Mouse (Mus musculus): ENCODE data around the gene Runx1.

Runx1 gene

DNA sequence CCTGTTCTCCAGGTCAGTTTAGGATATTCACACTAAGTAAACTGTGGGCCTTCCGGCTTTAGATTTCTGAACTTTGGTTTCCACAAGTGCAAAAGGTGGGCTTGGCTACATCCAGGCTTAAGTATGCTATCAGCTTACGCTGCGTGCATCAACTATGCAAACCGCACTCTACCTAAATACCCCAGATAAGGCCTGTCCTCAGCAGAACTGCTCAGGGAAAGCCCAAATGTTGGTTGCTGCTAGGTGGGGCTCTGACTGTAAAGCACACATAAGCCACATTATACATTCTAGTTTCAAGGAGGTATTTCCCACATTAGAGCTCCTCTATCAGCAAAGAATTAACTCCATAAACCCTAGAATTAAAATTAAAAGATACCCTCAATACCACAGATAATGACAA, 33.0 kb downstream of the Runx1 start:
- DNase-seq = no peak

DNA sequence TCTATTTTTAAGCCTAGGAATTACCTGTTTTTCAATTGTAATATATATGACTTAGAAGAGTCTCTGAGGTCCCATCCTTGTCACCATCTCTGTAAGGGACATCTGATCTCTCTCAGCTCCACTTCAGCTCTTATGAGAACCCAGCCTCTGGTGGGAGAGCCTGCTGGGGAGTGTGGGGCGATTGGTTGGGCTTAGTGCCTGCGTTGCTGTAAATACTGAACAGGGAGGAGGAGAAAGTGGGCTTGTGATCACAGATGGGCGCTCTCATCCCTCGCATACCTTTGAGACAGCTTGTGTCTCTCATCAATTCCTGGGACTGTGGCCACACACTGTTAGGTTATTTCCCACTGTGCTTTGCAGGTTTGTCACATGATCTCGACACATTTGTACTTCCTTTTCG, 35.3 kb downstream of the Runx1 start:
- no peak for DNase-seq

DNA sequence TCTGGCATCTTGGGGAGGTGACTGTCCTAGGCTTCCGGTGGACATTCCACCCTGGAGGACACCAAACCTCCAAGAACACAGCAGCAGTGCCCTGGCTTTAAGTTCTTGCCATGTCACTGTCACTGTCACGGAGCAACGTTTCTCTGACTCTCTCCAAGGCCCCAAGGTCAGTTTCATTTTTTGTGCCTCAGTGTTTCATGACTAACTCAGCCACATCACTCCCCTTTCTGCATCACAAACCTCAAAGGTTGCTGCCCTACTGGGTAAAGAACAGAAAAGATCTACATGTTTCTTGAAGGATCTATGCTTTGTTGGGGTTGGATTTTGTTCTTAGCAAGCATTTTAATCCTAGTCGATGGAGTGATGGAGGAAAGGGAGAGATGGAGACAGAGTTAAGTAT, 36.1 kb downstream of the Runx1 start:
- no peak for DNase-seq

DNA sequence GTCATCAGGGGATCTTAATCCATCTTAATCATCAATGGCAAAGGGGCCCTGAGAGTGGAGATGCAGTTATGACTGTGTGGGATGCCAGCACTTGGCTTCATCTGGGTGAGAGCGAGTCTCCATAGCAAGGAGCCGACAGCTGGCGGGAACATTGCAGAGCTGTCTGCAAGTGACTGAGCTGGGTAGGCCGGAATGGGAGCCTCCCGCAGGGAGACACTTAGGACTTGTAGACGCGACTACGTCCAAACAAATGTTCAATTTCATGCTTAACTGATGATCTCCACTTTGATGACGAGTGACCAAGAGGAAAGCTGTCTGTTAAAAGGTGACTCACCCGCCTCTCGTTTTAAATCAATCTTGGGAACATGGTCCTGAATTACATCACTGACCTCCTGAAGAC, 37.5 kb downstream of the Runx1 start:
- DNase-seq = no peak

DNA sequence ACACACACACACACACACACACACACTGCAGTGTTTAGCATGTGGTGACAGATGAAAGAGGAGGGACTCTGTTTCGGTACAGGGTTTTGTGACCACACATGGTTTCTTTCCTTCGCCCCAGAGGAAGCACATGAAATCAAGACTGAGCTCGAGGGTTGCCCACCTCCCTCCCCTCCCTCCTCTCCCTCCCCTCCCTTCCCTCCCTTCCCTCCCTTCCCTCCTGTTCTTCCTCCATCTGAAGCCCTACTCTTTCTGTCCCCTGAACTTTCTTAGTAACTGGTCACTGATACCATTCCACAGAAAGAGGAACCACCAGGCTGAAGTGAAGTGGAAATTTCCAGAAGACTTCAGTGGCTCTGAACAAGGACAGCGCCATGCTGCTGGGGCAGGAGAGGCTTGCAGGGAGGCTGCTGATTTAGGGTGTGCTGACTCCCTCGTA, 39.0 kb downstream of the Runx1 start:
- DNase-seq = no peak

DNA sequence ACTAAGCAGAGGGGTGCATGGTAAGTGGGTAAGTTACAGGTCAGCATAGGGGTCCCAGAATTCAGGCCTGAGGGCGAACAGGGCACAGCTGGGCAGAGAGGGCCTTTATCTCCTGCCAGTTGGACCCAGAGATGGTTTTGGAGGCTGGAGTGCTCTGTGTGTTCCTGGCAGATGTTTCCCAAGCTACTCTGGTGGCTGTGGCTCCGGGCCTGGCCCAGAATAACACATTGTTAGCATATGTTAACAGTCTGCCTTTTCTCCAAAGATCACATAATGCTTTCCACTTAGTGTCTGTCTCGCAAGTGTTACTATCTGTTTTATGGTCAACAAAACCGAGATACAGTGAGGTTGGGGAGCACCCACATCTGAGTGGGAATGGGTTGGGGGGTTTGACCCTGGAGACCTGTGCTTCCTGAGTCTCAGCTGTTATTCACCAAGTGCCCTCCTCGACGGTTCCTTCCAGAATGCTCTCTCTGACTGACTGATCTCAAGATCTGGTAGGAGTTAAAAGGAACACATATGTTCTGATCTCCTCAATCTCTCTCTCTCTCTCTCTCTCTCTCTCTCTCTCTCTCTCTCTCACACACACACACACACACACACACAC, 39.6 kb downstream of the Runx1 start:
- no peak for DNase-seq

DNA sequence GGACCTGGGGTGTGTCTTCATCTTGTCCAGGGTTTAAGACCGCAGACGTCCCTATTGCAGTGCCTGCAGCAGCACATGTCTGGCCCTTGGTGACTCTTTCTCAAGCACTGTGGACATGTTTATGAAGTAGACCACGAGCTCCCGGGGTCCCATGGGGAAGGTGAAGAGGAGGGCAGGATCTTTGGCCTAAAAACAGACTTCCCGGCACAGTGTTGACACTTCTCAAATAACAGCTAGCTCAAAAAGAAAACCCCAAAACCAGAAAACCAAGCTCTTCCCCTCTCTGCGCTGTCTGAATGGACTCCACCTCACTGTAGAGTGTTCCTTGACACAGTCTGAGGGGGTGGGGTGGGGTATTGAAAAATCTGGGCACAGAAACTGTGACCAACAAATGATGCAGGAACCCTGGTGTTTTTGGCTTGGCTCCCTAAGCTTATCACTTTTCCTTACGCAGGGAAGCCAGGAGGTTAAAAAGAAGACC, 42.3 kb downstream of the Runx1 start:
- DNase-seq = no peak

DNA sequence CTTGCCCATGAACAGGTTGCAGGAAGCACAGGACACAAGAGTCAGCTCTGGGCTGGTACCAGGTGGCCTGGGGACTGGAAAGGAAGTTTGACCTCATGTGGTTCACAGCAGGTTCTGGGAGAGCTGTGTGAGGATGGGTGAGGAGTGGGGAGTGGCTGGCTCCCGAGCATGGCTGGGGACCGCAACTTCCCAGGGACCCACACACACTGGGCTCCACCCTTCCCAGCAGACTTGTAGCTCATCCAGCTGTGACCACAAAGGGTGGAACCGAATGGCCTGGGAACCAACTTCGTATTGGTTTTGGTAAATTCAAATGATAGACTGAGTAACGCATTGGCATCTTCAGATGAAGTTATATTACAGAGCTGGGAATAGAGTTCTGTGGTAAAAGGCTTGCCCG, 43.5 kb downstream of the Runx1 start:
- no peak for DNase-seq

DNA sequence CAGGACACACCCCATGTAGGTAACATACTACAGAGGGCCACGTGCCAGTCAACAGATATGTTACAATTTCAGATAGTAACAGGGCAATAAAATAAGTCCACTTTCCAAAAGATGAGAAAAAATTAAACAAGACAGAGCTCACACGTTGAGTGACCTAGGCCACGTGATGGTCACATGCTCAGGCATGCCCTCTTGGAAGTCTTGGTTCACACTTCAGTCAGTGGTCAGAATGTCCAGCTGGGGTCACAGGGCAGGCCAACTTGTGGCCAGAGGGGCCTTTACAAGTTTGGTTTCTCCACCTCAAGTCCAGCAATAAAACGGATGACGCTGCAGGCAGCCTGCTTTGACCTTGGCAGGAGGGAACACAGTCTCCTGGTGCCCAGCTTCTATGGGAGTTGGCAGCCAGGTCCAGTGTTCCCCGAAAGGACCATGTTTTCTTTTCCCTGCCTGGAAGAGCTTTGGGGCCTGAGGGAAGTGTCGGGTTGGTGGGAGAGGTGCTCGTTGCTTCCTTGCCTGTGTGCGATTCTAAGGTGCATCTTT, 46.0 kb downstream of the Runx1 start:
- DNase-seq = peak; percentile 9

DNA sequence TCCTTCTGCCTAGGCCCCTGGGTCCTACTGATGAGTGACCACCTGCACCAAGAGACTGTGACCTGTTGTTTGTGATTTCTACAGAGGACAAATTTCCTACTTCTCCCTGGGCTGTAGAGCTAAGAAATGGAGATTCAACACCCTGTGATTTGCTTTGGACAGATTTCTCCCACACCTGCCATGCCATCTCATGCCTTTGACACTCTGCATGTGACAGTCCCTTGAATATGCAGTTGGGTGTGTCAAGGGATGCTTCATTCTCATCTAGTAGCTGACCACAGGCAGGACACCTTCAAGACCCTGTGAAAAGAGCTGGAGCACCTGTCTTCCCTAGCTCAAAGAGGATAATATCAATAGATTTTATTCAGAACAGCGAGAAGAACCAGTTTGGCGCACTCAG, 46.8 kb downstream of the Runx1 start:
- no peak for DNase-seq

DNA sequence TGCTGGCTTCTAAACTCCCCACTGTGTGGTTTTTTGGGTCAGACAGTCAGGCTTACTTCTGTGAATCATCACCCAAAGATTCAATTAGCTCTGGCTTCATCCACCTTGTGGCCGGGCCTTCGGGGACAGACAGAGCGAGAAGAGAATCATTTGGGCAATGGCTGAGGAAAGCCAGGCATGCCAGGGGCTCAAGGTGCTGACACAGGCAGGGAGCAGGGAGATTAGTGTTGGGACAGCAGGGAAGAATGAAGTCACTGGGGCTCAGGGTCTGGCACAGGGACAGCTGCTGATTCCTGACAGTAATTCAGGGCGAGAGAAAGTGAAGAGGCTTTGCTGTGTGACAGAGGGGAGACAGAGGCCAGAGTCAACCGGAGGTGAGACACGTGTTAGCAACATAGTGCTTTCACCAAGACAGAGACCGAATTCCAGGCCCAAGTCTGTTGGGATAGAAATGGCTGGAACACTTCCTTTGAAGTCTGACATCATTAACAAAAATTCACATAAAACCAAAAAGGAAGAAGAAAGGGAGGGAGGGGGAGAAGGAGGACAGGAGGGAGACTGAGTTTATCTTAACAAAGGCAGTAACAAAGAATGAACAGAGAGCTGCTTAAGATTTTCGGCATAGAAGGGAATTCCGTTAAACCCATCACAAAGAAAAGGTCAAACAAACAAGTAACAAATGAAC, 47.7 kb downstream of the Runx1 start:
- no peak for DNase-seq

DNA sequence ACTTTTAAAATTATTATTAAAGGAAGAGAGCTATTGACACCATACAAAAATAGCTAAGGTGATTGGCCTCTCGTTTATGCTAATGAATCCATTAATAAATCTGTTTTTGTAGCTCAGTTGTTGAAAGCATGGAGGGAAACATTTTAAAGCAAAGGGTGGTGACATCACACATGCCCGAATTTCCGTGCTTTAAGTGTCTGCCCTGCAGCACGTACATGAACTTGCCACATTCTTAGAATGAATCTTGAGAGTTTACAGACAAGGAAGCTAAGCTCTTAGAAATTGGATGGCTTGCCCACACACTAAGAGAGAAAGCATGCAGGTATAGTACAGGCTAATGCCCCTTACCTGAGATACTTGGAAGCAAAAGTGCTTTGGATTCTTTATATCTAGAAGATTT, 58.1 kb downstream of the Runx1 start:
- no peak for DNase-seq

DNA sequence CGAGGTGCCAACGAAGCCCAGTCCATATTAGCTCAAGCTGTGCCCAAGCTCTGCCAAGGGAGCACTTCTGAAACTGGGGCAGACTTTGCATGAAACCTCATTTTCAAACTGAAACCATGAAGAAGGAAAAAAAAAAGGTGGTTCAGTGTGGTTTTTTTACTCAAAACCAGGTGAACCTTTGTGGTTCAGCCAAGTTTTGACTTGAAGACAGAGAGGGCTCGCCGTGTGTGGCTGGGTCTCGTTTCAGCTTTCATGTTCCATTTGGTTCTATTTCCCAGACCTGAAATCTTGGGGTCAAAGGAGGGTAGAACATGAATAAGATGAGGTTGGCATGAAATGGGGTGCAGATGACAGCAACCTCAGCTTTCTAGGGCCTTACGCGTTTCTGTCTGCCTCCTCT, 58.5 kb downstream of the Runx1 start:
- DNase-seq = no peak

DNA sequence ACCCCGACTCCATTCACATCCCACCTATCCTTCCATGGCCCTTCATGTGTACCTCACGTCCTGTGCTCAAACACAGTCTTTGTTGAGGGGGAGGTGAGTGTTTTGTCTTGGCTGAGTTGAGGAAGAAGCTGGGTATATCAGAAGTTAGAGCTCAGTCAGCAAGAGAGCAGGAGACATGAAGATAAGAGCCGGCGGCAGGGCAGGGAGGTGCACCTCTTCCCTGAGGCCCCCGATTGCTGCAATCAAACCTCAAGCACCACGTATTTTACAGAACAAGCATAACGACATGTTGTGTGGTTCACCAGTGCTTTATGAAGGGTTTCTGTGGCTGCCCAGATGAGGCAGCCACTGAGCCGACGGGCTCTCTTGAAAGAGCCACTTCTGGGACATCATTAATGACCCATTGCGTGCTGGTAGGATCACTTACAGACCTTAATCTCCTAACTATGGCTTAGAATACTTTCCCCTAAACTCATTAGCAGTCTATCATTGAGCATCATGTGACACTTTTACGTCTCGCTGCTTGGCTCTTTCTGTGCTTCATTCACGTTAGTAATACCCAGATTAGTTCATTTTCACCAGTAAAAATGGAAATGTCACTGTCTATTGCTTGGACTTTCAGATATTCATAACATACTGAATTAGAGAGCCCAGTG, 61.1 kb downstream of the Runx1 start:
- DNase-seq = no peak

DNA sequence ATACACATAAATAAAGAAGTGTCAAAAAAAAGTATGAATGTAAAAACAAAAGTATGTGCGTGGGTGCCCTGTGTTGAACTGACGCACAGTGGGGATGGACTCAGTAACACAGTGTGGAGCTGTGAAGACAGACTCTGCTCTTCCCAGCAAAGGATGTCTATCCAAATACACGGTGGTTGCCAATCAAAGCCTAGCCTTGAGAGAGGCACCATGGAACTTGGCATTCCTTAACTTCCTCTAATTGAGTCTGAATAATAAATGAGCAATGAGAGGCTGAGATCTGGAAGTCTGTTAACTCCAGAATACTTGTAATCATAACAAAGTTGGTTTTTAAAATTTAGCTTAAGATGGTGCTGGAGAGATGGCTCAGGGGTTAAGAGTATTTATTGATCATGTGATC, 62.3 kb downstream of the Runx1 start:
- DNase-seq = no peak

DNA sequence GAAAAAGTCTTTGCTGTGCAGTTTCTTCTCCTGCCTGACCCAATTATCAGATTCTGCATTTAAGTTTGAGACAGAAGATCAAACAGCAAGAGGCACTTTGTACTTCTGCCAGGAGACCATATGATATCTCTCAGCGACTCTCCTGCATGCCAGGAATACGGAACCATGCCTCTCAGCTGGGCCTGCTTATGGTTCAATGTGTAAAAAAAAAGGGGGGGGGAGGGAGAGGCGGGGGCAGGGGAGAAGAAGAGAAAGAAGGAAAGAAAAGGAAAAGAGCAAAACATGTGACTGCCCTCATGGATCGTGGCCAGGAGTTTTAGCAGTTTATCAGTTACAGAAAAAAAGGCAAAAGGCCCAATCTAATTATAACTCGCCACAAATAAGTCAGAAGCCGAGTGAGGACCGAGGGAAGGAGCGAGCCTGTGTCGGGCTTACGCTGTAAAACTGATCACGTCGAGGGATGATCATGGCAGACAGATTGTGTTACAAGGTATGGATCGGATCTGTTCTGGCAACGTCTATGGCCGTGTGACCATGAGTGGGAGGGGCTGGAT, 63.9 kb downstream of the Runx1 start:
- peak; percentile 16 for DNase-seq

DNA sequence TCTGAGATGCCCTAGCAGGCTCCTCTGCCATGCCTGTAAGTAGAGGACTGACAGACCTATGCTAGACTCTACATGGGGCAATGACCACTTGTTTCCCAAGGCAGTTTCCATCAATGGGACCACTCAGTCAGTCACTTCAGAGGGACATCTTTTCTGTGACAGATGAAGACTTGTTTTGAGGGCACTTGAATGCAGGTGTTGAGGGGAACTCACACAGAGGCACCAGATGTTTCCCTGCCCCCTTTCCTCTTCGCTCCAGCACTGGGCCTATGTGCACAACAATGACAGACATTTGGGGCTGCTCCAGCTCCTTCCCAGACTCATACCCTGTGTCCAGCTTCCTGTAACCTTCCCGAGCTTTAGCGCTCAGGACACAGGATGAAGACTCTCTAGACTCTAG, 65.9 kb downstream of the Runx1 start:
- DNase-seq = no peak

DNA sequence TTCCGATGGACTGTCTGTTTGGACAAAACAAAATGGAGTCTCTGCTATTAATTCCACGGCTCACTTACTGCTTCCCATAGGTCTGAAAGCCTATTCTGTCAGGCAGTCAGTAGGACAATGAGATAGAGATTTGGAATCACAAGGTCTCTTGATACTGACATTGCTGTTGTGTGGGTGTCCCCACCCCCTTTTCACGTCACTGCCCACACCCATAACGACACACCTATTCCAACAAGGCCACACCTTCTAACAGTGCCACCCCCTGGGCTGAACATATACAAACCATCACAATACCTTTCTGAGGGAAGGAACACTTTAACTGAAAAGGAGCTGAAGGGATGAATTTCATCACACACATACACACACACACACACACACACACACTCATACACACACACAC, 68.4 kb downstream of the Runx1 start:
- DNase-seq = no peak

DNA sequence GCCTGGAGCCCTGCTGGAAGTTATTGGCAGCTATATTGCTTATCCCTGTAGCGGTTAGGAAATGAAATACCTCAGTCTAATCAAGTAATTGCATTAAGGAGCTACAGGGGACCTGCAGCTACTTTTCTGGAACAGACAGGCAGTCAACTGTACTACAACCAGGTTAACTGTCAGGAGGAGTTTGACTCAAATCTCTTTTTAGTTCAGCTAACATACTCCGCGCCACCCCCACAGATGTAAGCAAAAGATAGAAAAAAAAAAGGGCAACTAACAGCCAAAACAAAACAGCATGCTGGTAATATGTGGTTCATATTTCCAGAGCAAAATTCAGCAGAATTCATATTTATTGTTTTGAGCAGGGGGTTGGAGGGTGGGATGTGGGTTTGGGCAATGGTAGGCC, 72.0 kb downstream of the Runx1 start:
- no peak for DNase-seq

DNA sequence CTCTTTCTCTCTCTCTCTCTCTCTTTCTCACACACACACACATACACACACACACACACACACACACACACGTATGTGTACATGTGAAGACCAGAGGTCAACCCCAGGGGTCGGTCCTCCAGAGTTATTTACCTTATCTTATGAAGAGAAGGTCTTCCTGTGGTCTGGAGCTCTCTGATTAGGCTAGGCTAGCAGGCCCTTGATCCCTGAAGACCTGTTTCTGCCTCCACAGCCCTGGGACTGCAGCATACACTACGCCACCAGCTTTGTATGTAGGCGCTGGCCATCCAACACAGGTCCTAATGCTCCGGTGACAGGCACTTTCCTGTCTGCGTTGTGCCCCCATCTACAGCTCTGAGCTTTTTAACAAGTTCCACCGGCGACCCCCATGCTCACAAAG, 72.8 kb downstream of the Runx1 start:
- DNase-seq = no peak

DNA sequence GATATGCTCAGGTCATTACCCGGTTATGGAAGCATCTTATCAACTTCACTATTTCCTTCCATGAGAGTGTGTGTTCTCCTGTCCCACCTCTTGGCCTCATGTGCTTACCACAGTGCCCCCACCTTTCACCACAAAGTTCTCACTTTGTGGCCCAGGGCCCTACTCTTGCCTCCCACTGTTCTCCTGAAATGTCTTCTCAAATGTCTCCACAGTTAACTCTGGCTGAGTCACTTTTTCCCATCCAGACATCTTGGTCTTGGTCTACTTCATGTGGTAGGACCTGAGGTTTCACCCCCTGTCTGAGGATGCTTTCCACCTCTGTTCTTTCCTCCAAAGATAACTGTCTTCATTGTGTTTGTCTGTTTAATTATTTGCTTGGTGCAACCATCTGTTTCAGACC, 77.7 kb downstream of the Runx1 start:
- no peak for DNase-seq

DNA sequence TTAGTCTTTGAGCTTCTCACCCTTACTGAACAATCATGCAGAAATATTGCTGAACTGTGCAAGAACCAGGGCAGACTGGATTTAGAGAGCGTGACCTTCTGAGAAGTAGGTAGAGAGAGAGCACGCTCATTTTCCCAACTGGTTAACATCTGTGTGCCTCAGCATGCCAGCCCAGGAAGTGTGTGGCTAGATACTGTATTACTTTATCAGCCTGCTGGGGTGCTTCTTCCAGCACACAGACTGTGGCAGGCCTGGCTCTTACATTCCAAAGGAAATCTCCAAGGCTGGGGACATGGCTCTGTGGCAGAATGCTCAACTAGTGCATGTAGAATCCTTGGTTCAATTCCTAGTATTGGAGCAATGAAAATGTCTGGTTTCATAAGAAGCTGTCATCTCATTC, 78.9 kb downstream of the Runx1 start:
- DNase-seq = no peak

DNA sequence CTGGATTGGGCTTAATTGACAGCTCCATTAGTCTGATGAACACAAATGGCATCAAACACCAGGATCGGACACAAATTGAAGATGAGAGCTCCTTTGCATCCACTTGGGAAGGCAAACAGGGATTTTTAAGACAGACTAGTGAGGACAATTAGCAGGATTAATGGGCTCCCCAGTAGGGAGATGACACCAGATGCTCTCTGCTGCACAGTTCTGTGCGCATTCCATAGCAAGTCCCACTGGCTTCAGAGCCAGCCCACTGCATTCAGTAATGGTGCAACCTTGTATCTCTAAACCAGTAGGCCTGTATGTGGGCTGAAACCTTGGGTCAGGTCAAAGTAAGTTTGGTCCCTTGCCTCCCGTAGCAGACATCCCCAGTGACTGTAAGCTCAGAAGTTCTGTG, 80.7 kb downstream of the Runx1 start:
- no peak for DNase-seq

Measured in kidney, postnatal 14 days (tissue).